Mouse (Mus musculus): ENCODE measurements around the gene Ptk6. TPM values are rescaled to one million over a fixed set of nuclear protein-coding genes. Genes with fewer than 3 reads are reported as not detected.
"Not testable (repeated sequence)": the region's sequence is repeated elsewhere in the genome, so short reads cannot be mapped to it uniquely, and the experiment has no call there.

Ptk6 gene
- polyA plus RNA-seq, 1 experiment from 2014 or later, result not detected

DNA sequence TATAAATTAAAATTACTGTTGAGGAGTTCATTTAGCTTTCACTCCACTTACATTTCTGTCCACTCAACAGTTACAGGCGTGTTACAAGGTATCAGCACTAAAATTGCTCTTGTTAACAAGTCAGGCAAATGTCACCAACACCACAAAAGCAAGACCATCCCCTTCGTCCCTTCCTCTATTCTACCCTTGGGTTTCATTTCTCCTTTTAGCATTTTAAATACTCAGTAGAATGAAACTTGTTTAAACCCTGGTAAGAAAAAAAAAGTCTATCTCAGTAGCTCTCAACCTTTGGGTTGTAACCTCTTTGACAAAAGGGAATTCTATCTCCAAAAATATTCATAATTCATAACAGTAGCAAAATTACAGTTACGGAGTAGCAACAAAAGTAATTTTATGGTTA, 9.5 kb downstream of the Ptk6 start:
- Histone ChIP-seq H3K4me3 (replicated peaks; ENCODE audit: low read depth, low read length) (no peak overlapping the region), H3K9ac (ENCODE audit: low read depth, low read length) (no peak overlapping the region), H3K9me3 (replicated peaks; ENCODE audit: low read length) (no peaks in the 10 kb centered on the region), H3K27ac (no peak overlapping the region), H3K4me1 (replicated peaks; ENCODE audit: insufficient read depth, low read length) (peaks cover 6% of the 10 kb centered on the region; the same call in 1 of the 2 replicates), H3K4me2 (ENCODE audit: low read length) (no peak overlapping the region), H3K27me3 (ENCODE audit: insufficient read depth, low read length) (no peaks in the 10 kb centered on the region), H3K36me3 (ENCODE audit: insufficient read depth, low read length) (0 out of 2 replicates have a peak, but pooled peaks cover 4% of the 10 kb centered on the region)
- TF ChIP-seq CTCF (IDR thresholded peaks at IDR 0.05; ENCODE audit: low read depth), result no peak
- DNase-seq (ENCODE audit: low spot score) (no peak), ATAC-seq (replicated peaks; ENCODE audit: low FRiP score, low read depth) (no peak)
- WGBS, result 74% methylated on average over 3 of the region's 3 CpGs

DNA sequence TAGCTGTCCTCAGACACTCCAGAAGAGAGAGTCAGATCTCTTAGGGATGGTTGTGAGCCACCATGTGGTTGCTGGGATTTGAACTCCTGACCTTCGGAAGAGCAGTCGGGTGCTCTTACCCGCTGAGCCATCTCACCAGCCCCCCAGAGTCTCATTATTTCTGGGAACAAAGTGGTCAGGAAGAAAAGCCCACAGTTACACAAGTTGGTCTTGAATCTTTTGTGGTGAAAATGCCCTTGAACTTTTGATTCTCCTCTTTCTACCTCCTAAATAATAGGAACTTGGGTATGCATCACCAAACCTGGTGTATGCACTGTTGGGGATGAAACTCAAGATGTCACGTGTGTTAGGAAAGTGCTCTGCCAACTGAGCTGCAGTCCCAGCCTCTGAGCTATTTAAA, 10.7 kb downstream of the Ptk6 start:
- Histone ChIP-seq H3K9me3 (replicated peaks; ENCODE audit: low read length) (no peaks in the 10 kb centered on the region), H3K36me3 (ENCODE audit: insufficient read depth, low read length) (0 out of 2 replicates have a peak, but pooled peaks cover 4% of the 10 kb centered on the region), H3K27ac (no peak overlapping the region), H3K9ac (ENCODE audit: low read depth, low read length) (no peak overlapping the region), H3K4me1 (replicated peaks; ENCODE audit: insufficient read depth, low read length) (peaks cover 6% of the 10 kb centered on the region; the same call in 1 of the 2 replicates), H3K4me3 (replicated peaks; ENCODE audit: low read depth, low read length) (no peak overlapping the region), H3K4me2 (ENCODE audit: low read length) (no peak overlapping the region), H3K27me3 (ENCODE audit: insufficient read depth, low read length) (no peaks in the 10 kb centered on the region)
- 70% methylated on average over 4 of the region's 4 CpGs for WGBS
- DNase-seq (ENCODE audit: low spot score) (no peak), ATAC-seq (replicated peaks; ENCODE audit: low FRiP score, low read depth) (no peak)
- no peak for TF ChIP-seq CTCF (IDR thresholded peaks at IDR 0.05; ENCODE audit: low read depth)

DNA sequence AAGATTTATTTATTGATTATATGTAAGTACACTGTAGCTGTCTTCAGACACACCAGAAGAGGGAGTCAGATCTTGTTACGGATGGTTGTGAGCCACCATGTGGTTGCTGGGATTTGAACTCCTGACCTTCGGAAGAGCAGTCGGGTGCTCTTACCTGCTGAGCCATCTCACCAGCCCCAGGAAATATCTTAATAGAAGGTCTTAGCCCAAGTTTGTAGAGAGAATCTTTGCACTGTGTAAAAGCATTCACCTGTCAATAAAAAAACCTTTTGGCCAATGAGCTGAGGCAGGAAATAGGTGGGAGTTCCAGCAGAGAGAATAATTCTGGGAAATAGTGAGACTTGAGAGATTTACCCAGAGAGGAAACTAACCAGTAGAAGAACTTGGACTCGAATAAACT, 11.2 kb downstream of the Ptk6 start:
- H3K4me3 ChIP-seq (replicated peaks; ENCODE audit: low read depth, low read length); H3K36me3 ChIP-seq (ENCODE audit: insufficient read depth, low read length); H3K4me1 ChIP-seq (replicated peaks; ENCODE audit: insufficient read depth, low read length); H3K9me3 ChIP-seq (replicated peaks; ENCODE audit: low read length); H3K4me2 ChIP-seq (ENCODE audit: low read length); H3K27ac ChIP-seq; H3K27me3 ChIP-seq (ENCODE audit: insufficient read depth, low read length); DNase-seq (ENCODE audit: low spot score); H3K9ac ChIP-seq (ENCODE audit: low read depth, low read length); ATAC-seq (replicated peaks; ENCODE audit: low FRiP score, low read depth): not testable (repeated sequence)
- WGBS, result 73% methylated on average over 3 of the region's 4 CpGs

DNA sequence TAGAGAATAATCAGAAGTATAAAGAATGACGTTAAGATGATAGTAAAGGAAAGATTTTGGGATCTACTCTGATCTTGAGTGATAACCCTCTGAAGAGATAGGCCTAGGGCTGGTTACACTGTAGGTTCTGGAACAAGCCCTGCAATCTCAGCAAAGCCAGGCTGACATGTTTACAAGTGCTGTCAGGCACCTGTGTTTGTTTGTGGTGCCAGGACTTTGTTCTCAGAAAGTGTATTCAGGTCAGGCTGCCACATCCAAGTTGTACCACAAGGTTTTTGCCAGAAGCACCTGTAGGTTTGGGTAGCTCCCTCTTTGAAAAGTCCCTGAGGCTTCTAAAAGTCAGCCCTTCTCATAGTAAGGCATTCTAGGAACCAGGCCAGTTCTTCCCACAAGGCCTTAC, 13.3 kb downstream of the Ptk6 start:
- ATAC-seq (replicated peaks; ENCODE audit: low FRiP score, low read depth) (no peak), DNase-seq (ENCODE audit: low spot score) (no peak)
- Histone ChIP-seq H3K4me1 (replicated peaks; ENCODE audit: insufficient read depth, low read length) (peaks cover 6% of the 10 kb centered on the region; the same call in 1 of the 2 replicates), H3K36me3 (ENCODE audit: insufficient read depth, low read length) (0 out of 2 replicates have a peak, but pooled peaks cover 4% of the 10 kb centered on the region), H3K4me3 (replicated peaks; ENCODE audit: low read depth, low read length) (no peak overlapping the region), H3K27ac (peak overlapping the region; percentile 73; the same call in 1 of the 2 replicates), H3K27me3 (ENCODE audit: insufficient read depth, low read length) (no peaks in the 10 kb centered on the region), H3K9me3 (replicated peaks; ENCODE audit: low read length) (no peaks in the 10 kb centered on the region), H3K9ac (ENCODE audit: low read depth, low read length) (no peak overlapping the region), H3K4me2 (ENCODE audit: low read length) (no peak overlapping the region)
- TF ChIP-seq CTCF (IDR thresholded peaks at IDR 0.05; ENCODE audit: low read depth), result no peak
- 94% methylated on average over 1 of the region's 1 CpGs for WGBS

DNA sequence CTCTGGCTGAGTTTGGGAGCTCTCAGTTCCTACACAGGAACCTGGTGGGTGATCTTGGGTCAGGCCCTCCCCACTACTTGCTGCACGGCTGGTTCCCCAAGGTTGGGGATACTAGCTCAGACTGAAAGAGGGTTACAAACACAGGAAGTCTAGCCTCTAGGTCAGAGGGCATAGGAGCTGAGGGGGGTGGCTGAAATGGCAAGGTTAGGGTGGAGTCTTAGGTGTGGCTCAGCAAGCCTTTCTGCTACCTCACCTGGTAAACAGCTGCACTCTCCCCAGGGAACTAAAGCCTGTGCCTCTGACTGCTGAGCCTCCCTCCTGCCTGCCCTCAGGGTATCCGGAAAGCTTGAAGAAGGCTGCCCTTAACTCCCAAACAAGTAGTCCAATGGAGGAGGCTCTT, 13.9 kb downstream of the Ptk6 start:
- Histone ChIP-seq H3K9ac (ENCODE audit: low read depth, low read length) (no peak overlapping the region), H3K4me2 (ENCODE audit: low read length) (peak overlapping the region; percentile 24; the same call in 1 of the 2 replicates), H3K36me3 (ENCODE audit: insufficient read depth, low read length) (0 out of 2 replicates have a peak, but pooled peaks cover 4% of the 10 kb centered on the region), H3K27ac (peak overlapping the region; percentile 73; the same call in 1 of the 2 replicates), H3K27me3 (ENCODE audit: insufficient read depth, low read length) (no peaks in the 10 kb centered on the region), H3K4me3 (replicated peaks; ENCODE audit: low read depth, low read length) (no peak overlapping the region), H3K9me3 (replicated peaks; ENCODE audit: low read length) (no peaks in the 10 kb centered on the region), H3K4me1 (replicated peaks; ENCODE audit: insufficient read depth, low read length) (peaks cover 6% of the 10 kb centered on the region; the same call in 1 of the 2 replicates)
- WGBS, result 38% methylated on average over 2 of the region's 2 CpGs
- DNase-seq (ENCODE audit: low spot score) (peak; percentile 22), ATAC-seq (replicated peaks; ENCODE audit: low FRiP score, low read depth) (no peak)
- no peak for TF ChIP-seq CTCF (IDR thresholded peaks at IDR 0.05; ENCODE audit: low read depth)

DNA sequence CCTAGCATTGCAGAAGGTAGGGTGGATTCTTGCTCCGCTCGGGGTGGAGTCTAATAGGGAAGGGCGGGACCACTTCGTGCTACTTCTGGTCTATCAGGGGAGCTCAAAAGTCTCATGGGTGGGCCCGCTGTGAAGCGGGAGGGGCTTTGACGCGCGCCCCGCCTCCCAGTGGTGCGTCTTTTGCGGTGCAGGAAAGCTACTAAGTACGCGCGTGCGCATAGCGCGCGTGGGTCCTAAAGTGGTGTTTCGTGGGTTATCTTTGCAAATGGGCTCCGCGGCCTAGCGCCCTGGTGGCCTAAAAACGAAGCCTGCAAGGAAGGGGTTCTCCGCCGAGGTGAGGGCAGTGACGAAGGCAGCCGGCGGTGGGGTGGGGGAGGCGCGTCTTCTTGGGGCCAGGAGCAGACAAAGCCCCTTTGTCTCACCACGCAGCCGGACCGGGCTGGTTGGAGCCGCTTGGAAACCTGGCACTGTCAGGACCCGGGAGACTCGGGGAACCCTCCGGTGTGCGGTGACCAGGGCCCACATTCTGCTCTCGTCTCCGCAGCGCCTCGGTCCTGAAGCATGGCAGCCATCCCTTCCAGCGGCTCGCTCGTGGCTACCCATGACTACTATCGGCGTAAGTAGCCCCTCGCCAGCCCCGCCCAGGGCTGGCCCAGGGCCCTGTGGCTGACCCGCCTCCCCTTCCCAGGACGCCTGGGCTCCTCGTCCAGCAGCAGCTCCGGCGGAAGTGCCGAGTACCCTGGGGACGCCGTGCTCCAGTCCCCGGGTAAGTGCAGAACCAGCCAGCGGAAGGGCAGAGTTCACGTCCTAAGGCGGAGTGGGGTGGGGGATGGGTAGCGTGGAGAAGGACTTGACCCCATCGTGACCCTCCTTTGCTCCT, 15.2 kb downstream of the Ptk6 start, which contains the start of gene Ppdpf:
Ppdpf (plus strand) TSS at position 127 of the 880 bp plus-strand sequence.
- DNase-seq (ENCODE audit: low spot score) (peak; percentile 95), ATAC-seq (replicated peaks; ENCODE audit: low FRiP score, low read depth) (peak; percentile 92)
- 0 out of 2 replicates have a peak, but pooled peaks cover 4% of the 10 kb centered on the region for H3K36me3 ChIP-seq (ENCODE audit: insufficient read depth, low read length)
- peak within 1 kb of the TSS; percentile 72 for H3K4me2 ChIP-seq (ENCODE audit: low read length)
- TF ChIP-seq CTCF (IDR thresholded peaks at IDR 0.05; ENCODE audit: low read depth), result peak; percentile 37; the same call in 1 of the 2 replicates
- under 1% methylated on average over 63 of the region's 64 CpGs for WGBS
- H3K27me3 ChIP-seq (ENCODE audit: insufficient read depth, low read length), result no peaks in the 10 kb centered on the region
- H3K4me1 ChIP-seq (replicated peaks; ENCODE audit: insufficient read depth, low read length), result peaks cover 6% of the 10 kb centered on the region; the same call in 1 of the 2 replicates
- H3K4me3 ChIP-seq (replicated peaks; ENCODE audit: low read depth, low read length), result peak within 1 kb of the TSS; percentile 68
- H3K9ac ChIP-seq (ENCODE audit: low read depth, low read length), result peak within 1 kb of the TSS; percentile 85
- no peaks in the 10 kb centered on the region for H3K9me3 ChIP-seq (replicated peaks; ENCODE audit: low read length)
- peak within 1 kb of the TSS; percentile 97 for H3K27ac ChIP-seq

All from kidney, postnatal 0 days (tissue).